Mouse (Mus musculus) brain, embryonic 14.5 days (tissue): ENCODE measurements at regions not wholly inside any gene's neighbourhood (a gene's known extent, or its start where the extent isn't known, plus 50 kb on each side); places are given as distances from the start of the nearest gene placed in this dataset.

ENCODE experiments used
- CTCF ChIP-seq: fragments of 200-500 bp; IDR thresholded peaks from 2 replicates; pipeline ENCODE4 v1.5.1; 2012; ENCODE audit warnings: inconsistent platforms, mild to moderate bottlenecking, moderate library complexity, borderline replicate concordance; ENCODE audit not compliant: insufficient read depth, insufficient read length; ENCODE audit errors: extremely low read depth
- POLR2A ChIP-seq: fragments of 200-500 bp; IDR thresholded peaks from 2 replicates; pipeline ENCODE4 v1.6.1; 2012; ENCODE audit warnings: mild to moderate bottlenecking, inconsistent platforms, borderline replicate concordance; ENCODE audit not compliant: poor library complexity, insufficient read depth, insufficient read length, severe bottlenecking; ENCODE audit errors: extremely low read depth

DNA sequence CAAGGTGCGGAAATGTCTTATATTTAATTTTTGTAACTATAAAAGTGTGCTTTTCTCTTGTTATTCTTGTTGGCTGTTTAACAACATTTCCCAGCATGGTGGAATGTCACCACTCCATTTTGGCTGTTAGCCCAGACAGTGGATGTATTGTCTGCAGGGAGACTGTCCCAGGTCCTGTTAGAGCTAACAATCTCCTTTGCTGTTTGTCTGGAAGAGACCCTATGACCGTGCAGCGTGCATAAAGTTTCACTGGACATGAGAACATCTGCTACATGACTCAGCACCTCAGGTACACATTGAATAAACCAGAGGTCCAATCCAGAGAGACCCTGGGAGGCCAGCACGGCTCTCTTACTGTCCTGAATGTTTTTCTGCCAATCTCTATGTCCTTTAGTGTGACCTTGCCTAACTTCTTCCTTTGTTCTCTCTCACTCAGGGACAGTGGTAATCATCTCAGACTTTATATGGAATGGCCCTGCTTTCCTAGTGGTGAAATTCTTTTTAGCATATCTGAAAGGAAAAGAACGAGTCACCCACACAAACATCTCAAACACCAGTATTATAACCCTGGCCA, 450.7 kb downstream of the Fgf9 start:
- TF ChIP-seq CTCF (no peak), POLR2A (no peak)
